ENCODE assay signal across 23 mouse cellular contexts in the genomic region with DNA sequence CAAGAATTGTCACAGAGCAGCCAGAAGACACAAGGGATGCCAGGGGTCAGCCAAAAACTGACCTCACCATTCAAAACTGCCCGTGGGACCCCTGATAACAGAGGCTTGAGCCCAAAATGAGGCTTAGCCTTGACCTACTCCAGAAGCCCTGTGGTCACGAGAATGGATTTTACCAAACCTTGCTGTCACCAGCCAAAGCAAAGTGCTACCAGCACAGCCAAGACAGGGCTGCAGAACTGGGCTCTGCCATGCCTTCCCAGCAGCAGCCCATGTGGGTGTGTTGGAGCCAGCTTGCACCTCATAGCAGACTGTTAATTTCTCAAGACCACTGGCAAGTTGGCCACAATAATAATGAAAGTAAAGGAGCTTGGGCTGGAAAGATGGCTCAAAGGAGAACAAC.
DNase-seq lines count a peak whose midpoint lies in the region; ATAC-seq and TF ChIP-seq lines count a peak whose summit lies in the region.
"Had no signal": no experiment of that assay in that cellular context is flagged by ENCODE, and none has a peak within 500 bp of the region (broad histone marks: within the 10 kb centered on the region; RNA-seq: fewer than 3 reads in every experiment).

No protein-coding gene starts in this region.

- no peaks in the 10 kb centered on the region for H3K27me3 ChIP-seq in heart, adult 2 months (ENCODE audit: control insufficient read depth, insufficient read depth, low read length)
- no peaks in the 10 kb centered on the region for H3K27me3 ChIP-seq in heart, embryonic 11.5 days (ENCODE audit: control insufficient read depth, insufficient read depth, low read length)
- H3K27me3 ChIP-seq in liver, embryonic 12.5 days (replicated peaks) = no peaks in the 10 kb centered on the region
- no peaks in the 10 kb centered on the region for H3K27me3 ChIP-seq in liver, embryonic 11.5 days (replicated peaks; ENCODE audit: control insufficient read depth, insufficient read depth, low read length)
- H3K27me3 ChIP-seq in small intestine, adult 2 months (ENCODE audit: control insufficient read depth, insufficient read depth, low read length) = no peaks in the 10 kb centered on the region
- H3K27me3 ChIP-seq: hindbrain, embryonic 13.5 days; limb, embryonic 12.5 days; neural tube, embryonic 13.5 days had no signal

- 35% methylated on average over 2 of the region's 2 CpGs for WGBS in heart, adult 2 months
- WGBS in heart, embryonic 11.5 days (ENCODE audit: insufficient replicate concordance) = 56% methylated on average over 2 of the region's 2 CpGs
- 76% methylated on average over 2 of the region's 2 CpGs for WGBS in liver, embryonic 12.5 days (ENCODE audit: insufficient replicate concordance)
- WGBS in liver, embryonic 11.5 days = 60% methylated on average over 2 of the region's 2 CpGs
- 77% methylated on average over 2 of the region's 2 CpGs for WGBS in small intestine, adult 2 months
- 73% methylated on average over 2 of the region's 2 CpGs for WGBS in lung, adult 2 months

- TF ChIP-seq CTCF in heart, adult 2 months (IDR thresholded peaks at IDR 0.05) = no peak
- no peak for TF ChIP-seq CTCF in cortical plate, adult 2 months (IDR thresholded peaks at IDR 0.05; ENCODE audit: extremely low read depth, insufficient read depth, low read length)
- TF ChIP-seq CTCF in small intestine, adult 2 months (IDR thresholded peaks at IDR 0.05; ENCODE audit: extremely low read depth, insufficient read length, insufficient replicate concordance, low read depth, low read length) = no peak
- no peak for TF ChIP-seq CTCF in lung, adult 2 months (IDR thresholded peaks at IDR 0.05; ENCODE audit: insufficient read depth, low read length)

- H3K36me3 ChIP-seq in heart, adult 2 months (ENCODE audit: control insufficient read depth, insufficient read depth, low read length) = peaks cover 4% of the 10 kb centered on the region
- no peaks in the 10 kb centered on the region; the same call in 1 of the 2 replicates for H3K36me3 ChIP-seq in heart, embryonic 11.5 days (ENCODE audit: control insufficient read depth, insufficient read depth, low read length)
- H3K36me3 ChIP-seq in liver, embryonic 12.5 days = peaks cover 53% of the 10 kb centered on the region
- H3K36me3 ChIP-seq in liver, embryonic 11.5 days (ENCODE audit: control insufficient read depth, insufficient read depth, low read length) = peaks cover 7% of the 10 kb centered on the region; the same call in 1 of the 2 replicates
- peaks cover 1% of the 10 kb centered on the region; the same call in 1 of the 2 replicates for H3K36me3 ChIP-seq in small intestine, adult 2 months (ENCODE audit: control insufficient read depth, insufficient read depth, low read length)
- H3K36me3 ChIP-seq: hindbrain, embryonic 13.5 days; limb, embryonic 12.5 days had no signal

- no peak overlapping the region for H3K4me3 ChIP-seq in heart, adult 2 months
- H3K4me3 ChIP-seq in heart, embryonic 11.5 days (ENCODE audit: low read depth, low read length) = no peak overlapping the region
- H3K4me3 ChIP-seq in liver, embryonic 12.5 days = no peak overlapping the region
- H3K4me3 ChIP-seq in liver, embryonic 11.5 days (ENCODE audit: low read depth, low read length) = no peak overlapping the region
- H3K4me3 ChIP-seq in cortical plate, adult 2 months (ENCODE audit: insufficient read depth, low read length) = no peak overlapping the region
- H3K4me3 ChIP-seq in small intestine, adult 2 months (ENCODE audit: low read depth, low read length) = no peak overlapping the region
- H3K4me3 ChIP-seq in lung, adult 2 months (replicated peaks; ENCODE audit: extremely low read depth, low read depth, low read length) = no peak overlapping the region
- H3K4me3 ChIP-seq: erythroblast, embryonic 14.5 days; hindbrain, embryonic 13.5 days; limb, embryonic 12.5 days; neural tube, embryonic 13.5 days had no signal

- H3K4me2 ChIP-seq in heart, embryonic 11.5 days = no peak overlapping the region
- no peak overlapping the region for H3K4me2 ChIP-seq in liver, embryonic 12.5 days
- H3K4me2 ChIP-seq in liver, embryonic 11.5 days = no peak overlapping the region
- H3K4me2 ChIP-seq: hindbrain, embryonic 13.5 days; limb, embryonic 12.5 days; midbrain, embryonic 11.5 days; neural tube, embryonic 13.5 days had no signal

- peaks cover 10% of the 10 kb centered on the region for H3K4me1 ChIP-seq in heart, adult 2 months (ENCODE audit: control insufficient read depth, insufficient read depth, low read length)
- peaks cover 2% of the 10 kb centered on the region; the same call in 1 of the 2 replicates for H3K4me1 ChIP-seq in heart, embryonic 11.5 days (ENCODE audit: control insufficient read depth, insufficient read depth, low read length)
- H3K4me1 ChIP-seq in liver, embryonic 12.5 days = peaks cover 60% of the 10 kb centered on the region
- H3K4me1 ChIP-seq in liver, embryonic 11.5 days (replicated peaks; ENCODE audit: control insufficient read depth, insufficient read depth, low read length) = peaks cover 24% of the 10 kb centered on the region
- peaks cover 8% of the 10 kb centered on the region for H3K4me1 ChIP-seq in cortical plate, adult 2 months (ENCODE audit: control insufficient read depth, insufficient read depth, low read length)
- peaks cover 12% of the 10 kb centered on the region for H3K4me1 ChIP-seq in small intestine, adult 2 months (ENCODE audit: control insufficient read depth, insufficient read depth, insufficient read length, low read length)
- peaks cover 2% of the 10 kb centered on the region; the same call in 1 of the 2 replicates for H3K4me1 ChIP-seq in lung, adult 2 months (ENCODE audit: control insufficient read depth, insufficient read depth, low read length)
- H3K4me1 ChIP-seq: hindbrain, embryonic 13.5 days; limb, embryonic 12.5 days; neural tube, embryonic 13.5 days had no signal

- no peak overlapping the region for H3K9ac ChIP-seq in heart, adult 2 months (ENCODE audit: low read depth, low read length)
- H3K9ac ChIP-seq in heart, embryonic 11.5 days (ENCODE audit: low read depth, low read length) = no peak overlapping the region
- H3K9ac ChIP-seq in liver, embryonic 12.5 days = peak overlapping the region; percentile 36; the same call in 1 of the 2 replicates
- no peak overlapping the region for H3K9ac ChIP-seq in liver, embryonic 11.5 days (ENCODE audit: low read depth, low read length)
- H3K9ac ChIP-seq: hindbrain, embryonic 13.5 days; limb, embryonic 12.5 days; neural tube, embryonic 13.5 days had no signal

- H3K79me2 ChIP-seq in heart, adult 2 months (replicated peaks; ENCODE audit: control insufficient read depth, insufficient read depth, low read length) = peaks cover 1% of the 10 kb centered on the region; the same call in 1 of the 2 replicates

- H3K27ac ChIP-seq in heart, adult 2 months = peak overlapping the region; percentile 27; the same call in 1 of the 2 replicates
- H3K27ac ChIP-seq in heart, embryonic 11.5 days (ENCODE audit: low read depth, low read length) = no peak overlapping the region
- peak overlapping the region; percentile 53; the same call in 1 of the 2 replicates for H3K27ac ChIP-seq in liver, embryonic 12.5 days
- H3K27ac ChIP-seq in liver, embryonic 11.5 days (ENCODE audit: low read depth, low read length) = no peak overlapping the region
- peak overlapping the region; percentile 59; the same call in 1 of the 2 replicates for H3K27ac ChIP-seq in cortical plate, adult 2 months (ENCODE audit: insufficient read depth, low read length)
- H3K27ac ChIP-seq in small intestine, adult 2 months (ENCODE audit: insufficient read depth, low read depth, low read length) = 0 out of 2 replicates have a peak overlapping the region, but pooled peaks have one; percentile 1
- H3K27ac ChIP-seq: hindbrain, embryonic 13.5 days; limb, embryonic 12.5 days; neural tube, embryonic 13.5 days had no signal

- no peak for ATAC-seq in heart, embryonic 11.5 days (replicated peaks; ENCODE audit: insufficient number of reproducible peaks, low FRiP score, low TSS enrichment)
- no peak for ATAC-seq in liver, embryonic 12.5 days
- ATAC-seq in liver, embryonic 11.5 days (replicated peaks; ENCODE audit: low FRiP score) = no peak
- ATAC-seq: CD4-positive, CD25-positive, alpha-beta regulatory T cell, adult 4 months; inflammation-experienced regulatory T-cells, adult 6 months had no signal

- no peaks in the 10 kb centered on the region for H3K9me3 ChIP-seq in heart, embryonic 11.5 days (replicated peaks; ENCODE audit: control insufficient read depth, low read length)
- H3K9me3 ChIP-seq in liver, embryonic 12.5 days (replicated peaks) = no peaks in the 10 kb centered on the region
- H3K9me3 ChIP-seq in liver, embryonic 11.5 days (ENCODE audit: control insufficient read depth, low read length) = no peaks in the 10 kb centered on the region
- H3K9me3 ChIP-seq: hindbrain, embryonic 13.5 days; limb, embryonic 12.5 days had no signal

- TF ChIP-seq EP300 in heart, adult 2 months (IDR thresholded peaks at IDR 0.05; ENCODE audit: insufficient read depth, low read depth, low read length) = no peak

- no peak for TF ChIP-seq POLR2A in heart, adult 2 months (IDR thresholded peaks at IDR 0.05; ENCODE audit: insufficient read depth, low read depth, low read length)
- no peak for TF ChIP-seq POLR2A in cortical plate, adult 2 months (IDR thresholded peaks at IDR 0.05; ENCODE audit: extremely low read depth, insufficient read depth, low read length)
- TF ChIP-seq POLR2A in small intestine, adult 2 months (IDR thresholded peaks at IDR 0.05; ENCODE audit: low read depth, low read length) = no peak
- TF ChIP-seq POLR2A in lung, adult 2 months (IDR thresholded peaks at IDR 0.05; ENCODE audit: borderline replicate concordance, extremely low read depth, low read depth, low read length) = no peak

- DNase-seq in heart, adult 2 months = peak in 1 of 2 experiments; percentile 33
- DNase-seq in liver, embryonic 11.5 days (ENCODE audit: low spot score) = no peak
- no peak for DNase-seq in lung, adult 2 months
- DNase-seq: adrenal gland, postnatal 14 days; cerebellum, adult 11-12 months; cerebellum, adult 9-11 months; heart, postnatal 36 days; kidney, adult 11 months; kidney, postnatal 36 days; layer of hippocampus, postnatal 36 days; lung, postnatal 36 days; thymus, postnatal 4 days had no signal

- intact Hi-C loops in heart, adult 2 months (cut with DNase I) = no loop called here

Comparison
In these comparisons a context has a peak if more than half of its experiments do, and no peak if none do; other contexts are left out.
1. H3K27ac ChIP-seq: peak in heart, adult 2 months (single experiment), liver, embryonic 12.5 days (single experiment), cortical plate, adult 2 months (single experiment) and small intestine, adult 2 months (single experiment); none in heart, embryonic 11.5 days (single experiment) and liver, embryonic 11.5 days (single experiment).